Mouse (Mus musculus) cortical plate, adult 2 months (tissue): ENCODE results near the gene Prdm10.

Experiments
- CTCF ChIP-seq: fragments of 200-500 bp; IDR thresholded peaks from 2 replicates; pipeline ENCODE4 v1.5.1; 2011; ENCODE audit warnings: mild to moderate bottlenecking, control low read depth, low read length; ENCODE audit not compliant: insufficient read depth; ENCODE audit errors: extremely low read depth
- POLR2A ChIP-seq: fragments of 200-500 bp; IDR thresholded peaks from 2 replicates; pipeline ENCODE4 v1.6.1; 2011; ENCODE audit warnings: mild to moderate bottlenecking, low read length, control low read depth; ENCODE audit not compliant: insufficient read depth; ENCODE audit errors: extremely low read depth

GRCm38 (mm10) chr9:31236079-31236478 is 44.3 kb upstream of the Prdm10 start:
- TF ChIP-seq POLR2A = no peak
- TF ChIP-seq CTCF = no peak
